Mouse (Mus musculus) intestine, embryonic 14.5 days (tissue): ENCODE data around the gene Mstn. TPM values are rescaled to one million over a fixed set of nuclear protein-coding genes. Genes with fewer than 3 reads are reported as not detected.

Experiments
- ATAC-seq: fragments of 200-750 bp; cut with Nextera tagmentation; replicated peaks from 2 replicates; pipeline ENCODE4 v1.8.0; 2017; ENCODE audit warnings: low read depth, moderate number of reproducible peaks, moderate TSS enrichment, moderate library complexity; ENCODE audit not compliant: low FRiP score, low TSS enrichment
- DNase-seq: peaks from one replicate; pipeline ENCODE4 v3.0.0-alpha.2; 2018; ENCODE audit warnings: low spot score
- H3K27ac ChIP-seq: fragments of 300-500 bp; sonication (generic); 2 replicates; pipeline ENCODE4 v1.5.1; 2014; ENCODE audit warnings: low read depth, mild to moderate bottlenecking, control low read depth
- H3K27me3 ChIP-seq: fragments of 300-500 bp; sonication (generic); replicated peaks from 2 replicates; pipeline ENCODE4 v1.6.1; 2014; ENCODE audit warnings: low read length, control low read depth; ENCODE audit not compliant: control insufficient read depth, insufficient read depth
- H3K36me3 ChIP-seq: fragments of 300-500 bp; sonication (generic); 2 replicates; pipeline ENCODE4 v1.6.1; 2014; ENCODE audit warnings: low read length, control low read depth; ENCODE audit not compliant: control insufficient read depth, insufficient read depth
- H3K4me1 ChIP-seq: fragments of 300-500 bp; sonication (generic); replicated peaks from 2 replicates; pipeline ENCODE4 v1.6.1; 2014; ENCODE audit warnings: low read length, control low read depth, mixed read lengths; ENCODE audit not compliant: control insufficient read depth, insufficient read depth
- H3K4me2 ChIP-seq: fragments of 300-500 bp; sonication (generic); 2 replicates; pipeline ENCODE4 v1.6.1; 2014; ENCODE audit warnings: low read length
- H3K4me3 ChIP-seq: fragments of 300-500 bp; sonication (generic); 2 replicates; pipeline ENCODE4 v1.5.1; 2014; ENCODE audit warnings: low read depth, low read length, control low read depth, mixed read lengths
- H3K9ac ChIP-seq: fragments of 300-500 bp; sonication (generic); 2 replicates; pipeline ENCODE4 v1.6.1; 2014; ENCODE audit warnings: mild to moderate bottlenecking, low read length
- H3K9me3 ChIP-seq: fragments of 300-500 bp; sonication (generic); 2 replicates; pipeline ENCODE4 v1.6.1; 2016; ENCODE audit warnings: low read length, control low read depth; ENCODE audit not compliant: control insufficient read depth
- WGBS: fragments of 180-500 bp; shearing (Covaris S2); extraction: QIAGEN DNeasy Blood & Tissue Kit; methylation state at CpG from one replicate; pipeline ENCODE4 v1.1.7; 2014; 5-methylcytosine and 5-hydroxymethylcytosine counted together
- polyA plus RNA-seq: library from polyadenylated mRNA; unstranded; fragments of >200 nt; fragmentation: Nextera tagmentation; extraction: Ambion mirVana; gene quantifications from 2 replicates; pipeline ENCODE4 v1.2.1, GENCODE M21; 2014

Mstn gene
- polyA plus RNA-seq = not detected in 2 replicates

DNA sequence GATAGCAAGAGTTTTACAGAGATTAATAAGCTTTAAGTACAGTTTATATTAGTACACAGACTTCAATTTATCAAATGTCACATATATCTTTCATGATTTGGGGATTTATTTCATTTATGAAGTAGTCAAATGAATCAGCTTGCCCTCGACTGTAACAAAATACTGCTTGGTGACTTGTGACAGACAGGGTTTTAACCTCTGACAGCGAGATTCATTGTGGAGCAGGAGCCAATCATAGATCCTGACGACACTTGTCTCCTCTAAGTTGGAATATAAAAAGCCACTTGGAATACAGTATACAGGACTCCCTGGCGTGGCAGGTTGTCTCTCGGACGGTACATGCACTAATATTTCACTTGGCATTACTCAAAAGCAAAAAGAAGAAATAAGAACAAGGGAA, at the start of gene Mstn:
Gene Mstn, plus strand, starts transcription at position 301 of the 400 bp plus-strand sequence.
- Histone ChIP-seq H3K4me1 (peaks cover 18% of the 10 kb centered on the region), H3K36me3 (no peaks in the 10 kb centered on the region), H3K27ac (no peak within 1 kb of the TSS), H3K4me3 (no peak within 1 kb of the TSS), H3K9me3 (no peaks in the 10 kb centered on the region), H3K9ac (no peak within 1 kb of the TSS), H3K27me3 (no peaks in the 10 kb centered on the region), H3K4me2 (no peak within 1 kb of the TSS; the same call in 1 of the 2 replicates)
- ATAC-seq (no peak), DNase-seq (no peak)
- WGBS = 64% methylated on average over 6 of the region's 6 CpGs

- WGBS = 80% methylated on average over 6 of the region's 6 CpGs
Observed at GRCm38 (mm10) chr1:53014716-53015115, 46.7 kb upstream of the Mstn start.

GRCm38 (mm10) chr1:53015606-53016005, 45.8 kb upstream of the Mstn start:
- Histone ChIP-seq H3K9me3 (no peaks in the 10 kb centered on the region), H3K36me3 (no peaks in the 10 kb centered on the region), H3K4me3 (no peak overlapping the region), H3K4me1 (no peaks in the 10 kb centered on the region), H3K4me2 (no peak overlapping the region), H3K27me3 (no peaks in the 10 kb centered on the region), H3K27ac (no peak overlapping the region), H3K9ac (no peak overlapping the region)
- 87% methylated on average over 5 of the region's 5 CpGs for WGBS
- DNase-seq (no peak), ATAC-seq (no peak)

More at GRCm38 (mm10) chr1:53014716-53015115, 46.7 kb upstream of the Mstn start:
- Histone ChIP-seq H3K36me3 (no peaks in the 10 kb centered on the region), H3K4me2 (no peak overlapping the region), H3K4me3 (no peak overlapping the region), H3K27ac (no peak overlapping the region), H3K9ac (no peak overlapping the region), H3K4me1 (no peaks in the 10 kb centered on the region), H3K27me3 (no peaks in the 10 kb centered on the region), H3K9me3 (no peaks in the 10 kb centered on the region)
- DNase-seq (no peak), ATAC-seq (no peak)

DNA sequence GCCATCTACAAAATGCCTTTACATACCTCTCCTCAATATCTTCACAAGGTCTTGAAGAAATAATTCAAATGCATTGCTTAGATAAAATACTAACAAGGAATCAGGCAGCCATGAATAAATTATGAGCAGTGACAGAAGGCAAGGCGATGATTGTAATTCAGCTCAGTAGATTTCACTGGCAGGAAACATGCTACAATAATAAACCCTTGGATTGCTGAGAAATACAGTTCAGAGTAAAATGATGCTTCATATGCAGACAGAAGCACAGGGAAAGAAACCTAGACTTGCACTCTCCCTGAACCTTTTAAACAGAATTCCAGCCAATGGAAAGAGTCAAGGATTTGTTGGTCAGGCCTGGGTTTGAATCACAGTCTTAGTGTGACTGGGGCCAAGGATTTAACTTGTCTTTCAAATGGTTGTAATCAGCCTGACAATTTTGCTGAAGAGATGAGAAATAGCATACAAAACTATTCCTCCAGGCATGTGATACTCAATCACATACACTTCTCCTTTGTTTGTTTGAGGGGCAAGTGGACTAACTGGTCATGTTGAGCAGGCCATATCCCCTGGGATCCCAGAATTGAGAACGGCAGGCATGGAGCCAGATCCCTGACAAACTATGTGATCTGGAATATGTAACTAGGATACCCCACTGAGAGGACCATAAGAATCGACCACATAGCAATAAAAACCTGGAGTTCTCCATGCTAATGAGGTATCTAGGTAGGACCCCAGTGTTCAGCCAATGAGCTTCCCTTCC, 42.5 kb upstream of the Mstn start:
- no peaks in the 10 kb centered on the region for H3K27me3 ChIP-seq
- H3K27ac ChIP-seq = no peak overlapping the region
- H3K4me3 ChIP-seq = no peak overlapping the region
- H3K4me1 ChIP-seq = no peaks in the 10 kb centered on the region
- WGBS = 45% methylated on average over 3 of the region's 3 CpGs
- ATAC-seq (no peak), DNase-seq (no peak)
- H3K9me3 ChIP-seq = no peaks in the 10 kb centered on the region
- no peaks in the 10 kb centered on the region for H3K36me3 ChIP-seq
- no peak overlapping the region for H3K4me2 ChIP-seq
- H3K9ac ChIP-seq = no peak overlapping the region

GRCm38 (mm10) chr1:53020079-53020478, 41.4 kb upstream of the Mstn start, which contains the start of gene 1700019D03Rik:
1700019D03Rik (minus strand) TSS chr1:53020179.
- 64% methylated on average over 5 of the region's 5 CpGs for WGBS
- Histone ChIP-seq H3K27ac (no peak within 1 kb of the TSS), H3K9ac (no peak within 1 kb of the TSS), H3K4me3 (no peak within 1 kb of the TSS), H3K27me3 (no peaks in the 10 kb centered on the region), H3K9me3 (no peaks in the 10 kb centered on the region), H3K4me1 (no peaks in the 10 kb centered on the region), H3K4me2 (no peak within 1 kb of the TSS), H3K36me3 (no peaks in the 10 kb centered on the region)
- ATAC-seq (no peak), DNase-seq (no peak)

GRCm38 (mm10) chr1:53032550-53032949, 28.9 kb upstream of the Mstn start:
- no peak overlapping the region for H3K9ac ChIP-seq

GRCm38 (mm10) chr1:53037443-53037871, 24.0 kb upstream of the Mstn start:
- Histone ChIP-seq H3K27ac (no peak overlapping the region), H3K4me2 (no peak overlapping the region), H3K9me3 (no peaks in the 10 kb centered on the region), H3K4me3 (no peak overlapping the region), H3K36me3 (no peaks in the 10 kb centered on the region), H3K4me1 (no peaks in the 10 kb centered on the region), H3K9ac (no peak overlapping the region), H3K27me3 (no peaks in the 10 kb centered on the region)
- ATAC-seq (no peak), DNase-seq (no peak)
- WGBS = 88% methylated on average over 5 of the region's 5 CpGs

More at GRCm38 (mm10) chr1:53032550-53032949, 28.9 kb upstream of the Mstn start:
- Histone ChIP-seq H3K27ac (no peak overlapping the region), H3K4me2 (no peak overlapping the region), H3K9me3 (no peaks in the 10 kb centered on the region), H3K4me1 (no peaks in the 10 kb centered on the region), H3K36me3 (no peaks in the 10 kb centered on the region), H3K27me3 (no peaks in the 10 kb centered on the region), H3K4me3 (no peak overlapping the region)
- ATAC-seq = no peak
- DNase-seq = no peak

GRCm38 (mm10) chr1:53049763-53050427, 11.5 kb upstream of the Mstn start:
- no peak for DNase-seq
- Histone ChIP-seq H3K36me3 (no peaks in the 10 kb centered on the region), H3K4me1 (no peaks in the 10 kb centered on the region), H3K4me2 (no peak overlapping the region), H3K27me3 (no peaks in the 10 kb centered on the region), H3K27ac (no peak overlapping the region), H3K4me3 (no peak overlapping the region), H3K9ac (no peak overlapping the region), H3K9me3 (no peaks in the 10 kb centered on the region)
- ATAC-seq = no peak
- 80% methylated on average over 8 of the region's 8 CpGs for WGBS
